Comparison of ENCODE assay signal across 21 mouse cellular contexts in the genomic region with DNA sequence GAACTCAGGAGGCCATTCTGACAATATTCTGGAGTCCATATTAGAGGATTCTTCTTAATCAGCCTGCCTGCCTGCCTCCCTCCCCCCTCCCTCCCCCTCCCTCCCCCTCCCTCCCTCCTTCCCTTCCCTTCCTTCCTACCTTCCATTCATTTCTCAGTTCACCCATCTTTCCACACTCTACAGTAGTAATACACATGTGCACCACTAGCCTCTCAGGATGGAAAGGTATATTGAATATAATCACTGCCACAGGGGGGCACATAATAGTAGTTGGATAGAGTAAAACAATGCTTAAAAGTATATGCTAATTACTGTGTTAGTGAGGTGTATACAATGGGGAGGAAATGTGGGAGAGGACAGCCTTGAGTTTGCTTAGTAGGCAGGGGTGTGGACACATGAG. TPM values are rescaled to one million over a fixed set of nuclear protein-coding genes. Genes with fewer than 3 reads are reported as not detected.
"Had no signal": no experiment of that assay in that cellular context is flagged by ENCODE, and none has a peak within 500 bp of the region (broad histone marks: within the 10 kb centered on the region; RNA-seq: fewer than 3 reads in every experiment).

No protein-coding gene starts in this region.

- H3K4me1 ChIP-seq: liver, embryonic 13.5 days; stomach, embryonic 15.5 days had no signal

- H3K36me3 ChIP-seq: liver, embryonic 13.5 days; stomach, embryonic 15.5 days had no signal

- ATAC-seq: intestine, postnatal 0 days had no signal

- DNase-seq: kidney, adult 2 months; kidney, postnatal 25 days; layer of hippocampus, adult 9-11 months; liver, embryonic 13.5 days; lung, adult 2 months; lung, postnatal 14 days; lung, postnatal 4 days; retina, postnatal 1 day; right cerebral cortex, postnatal 25 days; spleen, adult 18-20 months; thymus, postnatal 25 days had no signal

- H3K27ac ChIP-seq: kidney, postnatal 0 days; layer of hippocampus, adult 2 months; liver, embryonic 13.5 days; stomach, embryonic 15.5 days had no signal

- H3K4me3 ChIP-seq: layer of hippocampus, adult 2 months; liver, embryonic 13.5 days; stomach, embryonic 15.5 days had no signal

- H3K4me2 ChIP-seq: liver, embryonic 13.5 days; midbrain, embryonic 11.5 days; stomach, embryonic 15.5 days had no signal

- H3K27me3 ChIP-seq: liver, embryonic 13.5 days; stomach, embryonic 15.5 days had no signal

- H3K9me3 ChIP-seq: liver, embryonic 13.5 days; stomach, embryonic 15.5 days had no signal

- H3K9ac ChIP-seq: liver, embryonic 13.5 days; stomach, embryonic 15.5 days had no signal

RNA-seq across cellular contexts. Expression of gene Pex5l, which starts 13.1 kb away (rescaled TPM):
- total RNA-seq: megakaryocyte progenitor cell, adult 5-6 weeks; megakaryocyte-erythroid progenitor cell, adult 5-6 weeks; neutrophil, adult 5-6 weeks had no signal
- polyA plus RNA-seq: kidney, embryonic 14.5 days; liver, embryonic 13.5 days; liver, embryonic 16.5 days had no signal
